Mouse (Mus musculus): ENCODE measurements around the gene Usp8. TPM values are rescaled to one million over a fixed set of nuclear protein-coding genes. Genes with fewer than 3 reads are reported as not detected.

Gene Usp8
- polyA plus RNA-seq, 1 experiment, result 40.8 TPM

GRCm38 (mm10) chr2:126801980-126802379 is 94.9 kb downstream of the Usp8 start:
- no peak for DNase-seq (ENCODE audit: extremely low spot score in 1 of 2, low spot score in 1 of 2)

Other genes with a start within 250 kb of the Usp8 start
- 0.02 and 0.04 TPM in 2 replicates for gene Atp8b4, start 206.7 kb upstream of the Usp8 start, polyA plus RNA-seq (2012; rRNA removed)
- 4.5 and 4.6 TPM in 2 replicates for gene Slc27a2, start 154.9 kb upstream of the Usp8 start, polyA plus RNA-seq (2012; rRNA removed)
- gene Hdc, start 88.0 kb upstream of the Usp8 start, polyA plus RNA-seq (2012; rRNA removed), result 0.66 and 1.0 TPM in 2 replicates
- gene Gabpb1, start 31.0 kb upstream of the Usp8 start, polyA plus RNA-seq (2012; rRNA removed), result 21.1 and 21.9 TPM in 2 replicates
- gene Usp50, start 76.1 kb downstream of the Usp8 start, polyA plus RNA-seq (2012; rRNA removed), result 1.5 and 1.6 TPM in 2 replicates
- 30.4 and 41.2 TPM in 2 replicates for gene Trpm7, start 168.9 kb downstream of the Usp8 start, polyA plus RNA-seq (2012; rRNA removed)
- 20.8 and 25.0 TPM in 2 replicates for gene Sppl2a, start 225.9 kb downstream of the Usp8 start, polyA plus RNA-seq (2012; rRNA removed)

Measured in frontal cortex, adult 2 months (tissue).